Mouse (Mus musculus) urinary bladder, adult 2 months (tissue): ENCODE measurements around the gene Stxbp4. TPM values are rescaled to one million over a fixed set of nuclear protein-coding genes. Genes with fewer than 3 reads are reported as not detected.

Source experiments
- DNase-seq: peaks from one replicate; pipeline ENCODE4 v3.0.0; 2022; ENCODE audit warnings: low spot score
- polyA plus RNA-seq: library from polyadenylated mRNA; depleted of rRNA; stranded (reverse); fragments of >200 nt; gene quantifications from 2 replicates; pipeline ENCODE4 v1.2.3, GENCODE M21; 2012

Gene Stxbp4
- polyA plus RNA-seq, 1 experiment = 3.7 TPM

DNA sequence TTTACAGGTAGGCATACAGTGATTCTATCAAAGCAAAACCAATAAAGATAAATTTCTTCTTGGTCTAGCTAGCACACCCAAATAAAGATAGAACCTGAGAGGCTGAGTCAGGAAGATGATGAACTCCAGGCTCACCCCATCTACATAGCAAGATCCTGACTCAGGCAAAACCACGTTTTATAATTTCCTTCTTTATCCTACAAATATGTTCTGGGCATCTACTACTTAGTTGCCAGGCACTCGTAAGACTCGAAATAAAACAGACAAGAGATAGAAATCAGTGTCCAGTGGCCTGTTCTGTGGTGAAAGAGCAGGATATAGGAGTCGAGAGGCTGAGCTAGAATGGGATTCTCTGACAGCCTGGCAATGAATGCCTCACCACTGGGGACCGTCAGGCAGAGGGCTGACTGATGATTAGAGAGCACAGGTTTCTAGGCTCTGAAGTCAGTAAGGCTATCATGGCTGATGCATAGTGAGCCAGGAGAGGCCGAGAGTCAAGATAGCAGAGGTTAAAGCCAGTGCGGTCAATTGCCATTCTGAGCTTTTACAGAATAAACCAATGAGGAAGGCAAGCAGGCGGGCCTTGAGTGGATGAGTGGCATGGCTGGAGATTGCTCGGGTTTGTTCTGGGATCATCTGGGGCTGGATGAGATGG lies 12.5 kb upstream of the Stxbp4 start:
- no peak for DNase-seq

DNA sequence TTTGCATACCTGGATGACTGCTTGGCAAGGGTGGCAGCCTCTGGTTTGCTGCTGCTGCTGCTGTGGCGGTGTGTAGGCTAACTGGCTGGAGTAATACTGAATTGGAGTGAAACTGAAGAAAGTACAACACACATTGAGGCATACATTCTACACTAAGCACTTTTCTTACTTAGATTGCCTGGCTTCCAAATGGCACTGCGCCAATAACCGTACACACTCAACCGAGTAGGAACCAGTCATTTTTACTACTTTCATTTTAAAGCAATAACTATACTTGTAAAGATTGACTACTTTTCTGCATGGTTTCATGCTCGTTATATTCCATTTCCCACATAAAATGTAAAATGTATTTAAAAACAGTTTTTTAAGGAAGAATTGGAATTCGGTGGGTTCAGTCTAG lies 11.9 kb upstream of the Stxbp4 start:
- DNase-seq = no peak

DNA sequence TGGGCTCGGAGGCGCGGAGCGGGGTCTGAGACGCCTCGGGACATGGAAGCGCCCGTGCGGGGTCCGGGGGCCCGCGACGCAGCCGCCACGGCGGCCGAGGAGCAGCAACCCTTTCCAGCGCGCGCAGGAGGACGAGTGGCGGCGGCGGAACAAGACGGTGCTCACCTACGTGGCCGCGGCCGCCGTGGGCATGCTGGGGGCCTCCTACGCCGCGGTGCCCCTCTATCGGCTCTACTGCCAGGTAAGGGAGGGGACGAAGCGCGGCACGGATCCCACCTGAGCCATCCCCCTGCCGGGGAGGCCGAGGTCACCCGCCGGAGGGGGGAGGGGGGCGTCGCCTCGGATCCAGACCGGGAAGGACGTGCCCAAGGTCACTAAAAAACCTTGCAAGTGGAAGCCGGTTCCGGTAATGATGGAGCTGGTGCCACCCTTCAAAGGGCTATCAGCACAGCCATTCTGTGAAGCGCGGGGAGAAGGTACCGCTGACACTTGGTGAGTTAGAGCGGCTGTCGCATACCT lies 487 bp upstream of the Stxbp4 start:
- no peak for DNase-seq

- DNase-seq = no peak
These were observed 3.2 kb downstream of the Stxbp4 start for GRCm38 (mm10) chr11:90634661-90635060.

DNA sequence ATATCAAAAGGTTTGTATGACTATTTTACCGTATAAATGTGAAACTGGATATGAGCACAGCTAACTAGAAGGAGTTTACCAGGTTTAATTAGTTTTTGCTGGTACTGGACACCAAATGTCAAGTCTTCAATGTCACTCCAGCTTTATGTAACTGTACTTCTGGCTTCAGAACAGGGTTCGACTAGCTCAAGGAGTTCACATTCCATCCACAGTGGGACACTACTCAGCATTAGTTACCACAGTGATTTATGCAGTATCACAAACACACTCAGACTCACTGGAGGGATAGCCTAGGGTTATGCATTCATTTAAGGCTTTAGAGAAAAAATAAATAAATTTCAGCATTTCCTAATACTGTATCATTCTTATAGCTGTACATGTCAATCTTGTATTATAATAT lies 5.4 kb downstream of the Stxbp4 start:
- DNase-seq = no peak

GRCm38 (mm10) chr11:90627751-90628150 lies 10.1 kb downstream of the Stxbp4 start:
- DNase-seq = no peak

GRCm38 (mm10) chr11:90625174-90625573 lies 12.7 kb downstream of the Stxbp4 start:
- DNase-seq = no peak

DNA sequence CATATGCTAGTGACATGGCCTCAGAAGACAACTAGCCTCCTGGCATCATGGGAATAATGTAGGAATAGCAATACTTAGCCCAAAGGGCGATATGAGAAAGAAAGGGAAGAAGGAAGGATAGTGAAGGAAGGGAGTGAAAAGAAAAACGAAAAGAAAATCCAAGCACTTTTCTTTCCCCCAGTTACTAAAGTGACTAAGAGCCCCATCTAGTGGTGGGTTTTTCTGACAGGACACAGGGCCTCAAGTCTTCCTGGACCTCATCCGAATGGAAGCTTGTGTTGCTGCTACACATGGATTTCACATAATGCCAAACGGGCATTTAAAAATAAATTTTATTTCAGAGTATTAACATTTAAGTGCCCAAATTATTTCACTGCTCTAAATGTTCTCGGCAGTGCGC lies 14.4 kb downstream of the Stxbp4 start:
- no peak for DNase-seq

GRCm38 (mm10) chr11:90622500-90622899 lies 15.4 kb downstream of the Stxbp4 start:
- no peak for DNase-seq

- DNase-seq = no peak
These were observed 15.8 kb downstream of the Stxbp4 start for GRCm38 (mm10) chr11:90622044-90622443.

DNA sequence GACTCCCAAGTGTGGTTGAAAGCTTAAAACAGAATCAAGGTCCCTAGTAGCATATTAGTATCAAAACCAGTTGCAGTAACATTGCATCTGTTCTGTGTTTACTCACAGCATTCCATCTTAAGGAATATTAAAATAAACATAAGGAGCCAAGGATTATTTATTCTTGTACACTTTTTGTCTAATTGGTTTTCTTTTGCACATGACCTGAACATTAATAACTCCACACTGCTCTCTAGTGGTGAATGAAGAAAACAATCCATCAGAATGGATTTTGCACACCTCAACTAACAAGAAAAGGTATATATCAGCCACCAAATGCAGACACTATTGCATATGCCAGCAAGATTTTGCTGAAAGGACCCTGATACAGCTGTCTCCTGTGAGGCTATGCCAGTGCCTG lies 21.5 kb downstream of the Stxbp4 start:
- DNase-seq = no peak

- DNase-seq = no peak
These were observed 23.1 kb downstream of the Stxbp4 start for GRCm38 (mm10) chr11:90614743-90615142.

GRCm38 (mm10) chr11:90612118-90612517 lies 25.8 kb downstream of the Stxbp4 start:
- DNase-seq = no peak

DNA sequence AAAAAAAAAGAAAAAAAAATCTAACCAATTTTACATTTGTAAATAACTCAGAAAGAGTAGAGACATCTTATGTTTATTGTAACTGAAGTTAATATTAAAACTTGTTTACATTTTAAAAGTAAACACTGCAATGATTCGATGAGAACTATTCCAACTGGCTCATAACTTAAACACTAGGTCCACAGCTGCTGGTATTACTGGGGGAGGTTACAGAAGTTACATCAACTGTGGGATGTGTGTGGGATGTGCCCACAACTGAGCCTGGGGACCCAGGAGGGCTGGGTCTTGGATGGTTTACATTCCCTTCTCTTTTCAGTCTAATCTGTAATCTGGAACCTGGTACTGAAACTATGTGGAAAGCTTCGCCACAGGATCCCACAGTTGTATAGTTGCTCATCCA lies 34.8 kb downstream of the Stxbp4 start:
- DNase-seq = no peak

DNA sequence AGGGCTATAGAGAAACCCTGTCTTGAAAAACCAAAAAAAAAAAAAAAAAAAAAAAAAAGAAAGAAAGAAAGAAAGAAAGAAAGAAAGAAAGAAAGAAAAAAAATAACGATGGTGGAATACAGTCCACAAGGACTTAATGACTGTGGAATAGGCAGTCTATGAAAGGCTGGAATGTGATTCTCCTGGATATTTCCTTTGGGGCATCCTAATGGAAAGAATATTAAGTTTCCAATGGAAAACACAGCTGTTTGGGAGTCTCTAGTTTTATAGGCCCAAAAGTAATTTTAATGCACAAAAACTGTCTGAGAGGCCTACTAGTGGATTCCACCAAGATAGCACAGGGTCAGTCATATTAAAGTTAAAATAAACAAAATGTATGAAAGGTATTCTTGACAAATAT lies 42.1 kb downstream of the Stxbp4 start:
- DNase-seq = no peak

GRCm38 (mm10) chr11:90590996-90591395 lies 46.9 kb downstream of the Stxbp4 start:
- DNase-seq = no peak

GRCm38 (mm10) chr11:90586203-90586602 lies 51.7 kb downstream of the Stxbp4 start:
- no peak for DNase-seq

DNA sequence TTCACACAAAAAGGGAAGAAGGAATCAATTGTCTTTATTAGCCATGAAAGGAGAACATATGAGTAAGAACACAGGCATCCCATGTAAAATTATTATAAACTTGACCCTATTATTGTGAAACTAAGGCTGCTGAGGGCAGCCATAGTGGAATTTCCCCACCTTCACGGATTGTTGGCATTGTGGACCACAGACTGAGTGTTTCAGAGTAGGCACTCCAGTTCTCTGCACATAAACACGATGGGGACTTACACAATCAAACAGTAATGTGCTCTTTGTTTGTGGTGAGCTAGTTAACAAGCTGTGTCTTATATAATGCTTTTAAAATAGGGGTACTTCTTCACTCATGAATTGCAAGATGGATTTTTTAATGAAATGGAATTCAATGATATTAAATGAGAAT lies 52.1 kb downstream of the Stxbp4 start:
- no peak for DNase-seq

DNA sequence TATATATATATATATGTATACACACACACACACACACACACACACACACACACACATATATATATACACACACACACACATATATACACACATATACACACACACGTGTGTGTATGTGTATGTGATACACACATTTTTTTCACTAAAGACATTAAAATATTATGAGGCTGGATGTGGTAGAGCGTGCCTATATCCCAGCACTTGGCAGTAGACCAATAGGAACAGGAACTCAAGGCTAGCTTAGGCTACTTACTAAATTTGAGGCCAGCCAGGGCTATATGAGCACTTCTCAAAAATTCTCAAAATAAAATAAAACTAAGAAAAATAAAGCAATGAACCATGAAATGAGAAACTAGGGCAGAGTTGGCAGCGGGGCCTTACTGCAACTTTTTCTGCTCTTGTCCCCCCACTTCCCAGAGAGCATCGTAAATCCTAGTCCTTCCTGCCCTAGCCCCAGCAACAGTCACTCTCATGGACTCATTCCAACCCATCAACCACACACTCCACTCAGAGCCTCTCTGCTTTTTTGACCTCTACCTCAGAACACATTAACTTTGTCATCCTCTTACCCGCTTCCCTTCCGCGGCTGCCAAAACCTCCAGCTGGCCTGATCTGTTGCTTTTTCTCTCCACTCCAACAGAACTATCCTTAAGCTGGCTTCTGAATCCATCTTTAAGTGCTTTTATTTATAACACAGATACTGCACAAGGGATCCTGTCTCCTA lies 60.7 kb downstream of the Stxbp4 start:
- no peak for DNase-seq

- DNase-seq = no peak
These were observed 61.5 kb downstream of the Stxbp4 start for GRCm38 (mm10) chr11:90576282-90576972.

- DNase-seq = no peak
These were observed 62.3 kb downstream of the Stxbp4 start for GRCm38 (mm10) chr11:90575491-90576048.

- DNase-seq = no peak
These were observed 67.1 kb downstream of the Stxbp4 start for GRCm38 (mm10) chr11:90570646-90571259.
